Mouse (Mus musculus): Measurements from ENCODE around the gene Abcd3.

Abcd3 gene

GRCm38 (mm10) chr3:121739489-121740213 lies 75.5 kb downstream of the Abcd3 start:
- in situ Hi-C loops (cut with MboI, MseI), result loop anchor here (5.0 kb wide), 1 partner anchor 87 kb away; no protein-coding TSS in a partner anchor

- in situ Hi-C loops (cut with MboI, MseI), result no loop called here
These were observed 76.3 kb downstream of the Abcd3 start for GRCm38 (mm10) chr3:121738742-121739342.

DNA sequence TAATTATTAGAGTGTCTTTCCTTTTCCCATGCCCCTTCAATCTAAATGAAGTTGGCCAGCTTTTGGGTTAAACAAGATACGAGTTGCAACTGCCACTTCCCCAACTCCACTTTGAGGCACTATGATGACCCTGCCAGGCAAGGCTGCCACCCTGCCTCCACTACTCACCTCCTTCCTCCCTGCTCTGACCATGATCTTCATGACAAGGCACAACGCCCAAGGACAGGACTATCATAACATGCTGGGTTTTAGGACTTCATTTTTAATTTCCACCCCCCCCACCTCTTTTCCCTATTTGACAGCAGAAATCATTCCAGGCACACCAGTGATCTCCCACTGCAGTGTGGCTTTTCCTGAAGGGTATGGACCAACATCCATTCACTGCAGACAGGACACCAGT lies 77.2 kb downstream of the Abcd3 start:
- in situ Hi-C loops (cut with MboI, MseI), result no loop called here

- in situ Hi-C loops (cut with MboI, MseI), result no loop called here
These were observed 77.6 kb downstream of the Abcd3 start for GRCm38 (mm10) chr3:121737453-121737852.

GRCm38 (mm10) chr3:121736025-121736744 lies 78.9 kb downstream of the Abcd3 start:
- in situ Hi-C loops (cut with MboI, MseI), result no loop called here

DNA sequence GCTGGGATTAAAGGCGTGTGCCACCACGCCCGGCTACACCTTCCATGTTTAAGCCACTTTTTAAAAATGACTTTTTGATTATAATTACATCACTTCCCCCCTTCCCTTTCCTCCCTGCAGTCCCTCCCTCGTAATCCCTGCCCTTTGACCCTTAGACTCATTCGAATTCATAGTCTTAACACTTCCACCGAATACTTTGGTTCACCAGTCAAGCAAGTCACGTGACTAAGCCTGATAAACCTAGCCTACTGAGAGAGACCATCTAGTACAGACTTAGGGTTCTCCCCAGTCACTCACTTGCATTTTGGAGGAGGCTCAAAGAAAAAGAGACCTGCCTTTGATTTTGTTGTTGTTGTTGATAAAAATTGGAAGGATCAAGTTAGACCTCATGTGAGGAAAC lies 79.6 kb downstream of the Abcd3 start:
- in situ Hi-C loops (cut with MboI, MseI), result no loop called here

- in situ Hi-C loops (cut with MboI, MseI), result loop anchor here (10.0 kb wide), 1 partner anchor 415 kb away; no protein-coding TSS in a partner anchor
These were observed 85.4 kb downstream of the Abcd3 start for GRCm38 (mm10) chr3:121729678-121730077.

DNA sequence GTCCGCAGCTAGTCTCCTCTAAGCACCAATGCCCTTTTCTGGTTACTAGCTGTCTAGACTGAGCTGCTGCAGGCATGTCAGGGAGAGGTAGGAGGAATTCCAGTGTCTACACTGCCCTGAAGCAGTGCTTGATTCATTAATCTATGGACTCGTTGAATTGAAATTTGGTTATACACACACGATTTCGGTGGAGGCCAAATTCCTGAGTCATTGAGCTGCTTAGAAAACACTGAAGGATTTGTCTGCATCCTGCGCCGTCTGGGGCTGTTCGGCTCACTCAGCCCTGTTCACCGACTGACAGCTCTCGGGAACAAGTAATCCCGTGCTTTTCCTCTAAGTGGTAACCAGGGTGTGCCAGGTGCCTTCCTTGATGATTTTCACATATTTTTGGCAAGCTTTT lies 89.5 kb downstream of the Abcd3 start:
- in situ Hi-C loops (cut with MboI, MseI), result loop anchor here (10.0 kb wide), 1 partner anchor 411 kb away; no protein-coding TSS in a partner anchor

- in situ Hi-C loops (cut with MboI, MseI), result loop anchor here (5.0 to 10.0 kb wide), 2 partner anchors 177 to 410 kb away; no protein-coding TSS in a partner anchor
These were observed 90.5 kb downstream of the Abcd3 start for GRCm38 (mm10) chr3:121724553-121724952.

DNA sequence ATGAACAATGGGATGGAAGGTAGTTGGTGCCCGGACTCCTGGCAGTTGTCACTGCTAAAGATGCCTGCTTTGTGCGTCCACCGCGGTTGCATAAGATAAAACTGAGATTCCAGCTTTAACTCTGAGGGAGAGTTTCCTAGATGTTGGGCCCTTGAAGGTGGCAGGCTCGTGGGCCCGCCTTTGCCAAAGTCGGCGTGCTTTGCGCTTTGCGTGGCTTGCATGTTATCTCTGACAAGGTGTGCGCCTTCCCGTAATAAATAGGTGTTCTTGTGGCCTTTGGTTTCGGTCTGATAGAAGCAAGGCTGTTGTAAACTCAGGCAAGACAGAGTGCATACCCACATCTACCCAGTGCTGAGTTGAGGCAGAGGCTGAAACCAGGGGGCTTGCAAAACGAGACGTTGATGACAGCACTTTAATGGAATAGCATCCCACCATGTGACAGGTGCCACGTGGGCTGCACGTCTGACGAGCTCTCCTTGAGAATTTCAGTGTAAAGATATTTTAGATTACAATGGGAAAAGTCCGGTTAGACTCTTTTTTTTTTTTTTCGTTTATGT lies 91.1 kb downstream of the Abcd3 start:
- in situ Hi-C loops (cut with MboI, MseI), result loop anchor here (5.0 to 10.0 kb wide), 2 partner anchors 177 to 409 kb away; no protein-coding TSS in a partner anchor

DNA sequence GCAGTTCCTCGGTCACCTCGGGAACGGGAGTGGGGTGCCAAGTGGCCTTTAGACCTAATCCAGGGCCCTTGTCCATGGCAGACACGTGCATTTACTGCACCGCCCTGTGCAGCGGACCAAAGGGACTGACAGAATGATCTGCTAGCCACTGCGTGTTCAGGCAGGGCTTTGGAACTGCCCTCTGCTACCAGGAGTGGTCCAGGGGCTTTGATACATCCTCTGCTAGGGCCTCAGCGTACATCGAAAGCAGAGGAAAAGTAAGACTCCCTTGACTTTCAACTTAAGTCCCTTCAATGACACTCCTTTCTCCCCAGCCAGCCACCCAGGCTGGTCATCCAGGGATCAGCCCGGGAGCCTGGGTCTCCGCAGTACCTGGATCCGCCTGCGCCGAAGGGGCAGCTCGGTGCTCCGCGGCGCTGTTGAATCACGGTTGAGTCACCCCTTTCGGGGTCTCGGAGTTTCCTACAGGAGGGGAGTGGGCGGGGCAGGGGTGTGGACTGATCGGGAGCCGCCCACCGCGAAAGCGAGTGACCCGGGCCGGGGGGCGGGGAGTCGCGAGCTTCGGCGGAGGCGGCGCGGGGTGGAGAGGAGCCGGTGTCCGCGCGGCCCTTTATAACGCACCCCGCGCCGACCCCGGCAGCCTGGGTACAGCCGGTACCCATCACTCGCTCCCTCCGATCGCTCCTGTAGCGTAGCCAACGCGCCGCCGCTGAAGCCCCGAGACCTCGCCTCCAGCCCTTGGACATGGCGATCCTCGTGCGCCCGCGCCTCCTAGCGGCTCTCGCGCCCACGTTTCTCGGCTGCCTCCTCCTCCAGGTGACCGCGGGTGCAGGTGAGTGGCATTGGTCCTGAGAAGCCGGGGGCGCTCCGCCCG lies 91.9 kb downstream of the Abcd3 start, which contains the start of gene F3:
Gene F3, plus strand, starts transcription at position 567 of the 874 bp plus-strand sequence.
- in situ Hi-C loops (cut with MboI, MseI), result loop anchor here (5.0 to 10.0 kb wide), 2 partner anchors 176 to 408 kb away; no protein-coding TSS in a partner anchor

DNA sequence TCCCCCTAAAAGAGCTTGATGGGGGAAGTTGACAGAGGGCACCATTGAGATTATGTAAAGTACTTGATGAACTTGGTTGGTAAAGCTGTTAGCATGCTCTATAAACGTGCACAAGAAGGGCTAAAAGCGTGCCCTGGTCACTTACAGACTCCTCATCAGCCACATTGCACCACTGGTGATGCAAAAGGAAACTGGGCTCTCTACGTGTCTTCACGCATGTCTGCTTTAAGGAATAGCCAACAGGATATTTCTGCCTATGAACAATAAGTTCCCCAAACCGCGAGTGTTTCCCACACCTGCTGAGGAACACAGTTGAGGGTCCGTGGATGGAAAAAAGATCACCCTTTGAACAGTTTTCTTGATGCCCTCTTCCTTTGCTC lies 93.4 kb downstream of the Abcd3 start:
- in situ Hi-C loops (cut with MboI, MseI), result loop anchor here (5.0 to 10.0 kb wide), 2 partner anchors 174 to 407 kb away; no protein-coding TSS in a partner anchor

- in situ Hi-C loops (cut with MboI, MseI), result loop anchor here (5.0 to 10.0 kb wide), 2 partner anchors 174 to 406 kb away; no protein-coding TSS in a partner anchor
These were observed 94.1 kb downstream of the Abcd3 start for GRCm38 (mm10) chr3:121720801-121721690.

DNA sequence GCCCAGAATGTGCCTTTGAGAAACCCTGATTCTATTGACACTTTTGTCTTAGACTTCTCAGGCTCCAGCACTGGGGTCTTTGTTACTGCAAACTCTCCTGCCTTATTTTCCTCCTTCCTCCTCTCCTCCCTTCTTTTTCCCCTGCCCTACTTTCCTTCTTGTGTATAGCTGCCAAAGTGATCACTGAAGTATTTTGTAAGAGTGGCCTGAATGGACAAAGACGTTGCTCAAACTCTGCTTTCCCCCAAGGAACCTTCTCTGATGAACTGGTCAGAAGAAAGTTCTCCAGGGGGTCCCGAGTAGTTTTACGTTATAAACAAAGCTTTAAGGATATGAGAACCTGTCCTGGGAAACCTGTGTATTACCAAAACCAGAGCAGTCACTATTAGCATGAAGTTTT lies 95.4 kb downstream of the Abcd3 start:
- in situ Hi-C loops (cut with MboI, MseI), result loop anchor here (5.0 to 10.0 kb wide), 2 partner anchors 172 to 405 kb away; no protein-coding TSS in a partner anchor

DNA sequence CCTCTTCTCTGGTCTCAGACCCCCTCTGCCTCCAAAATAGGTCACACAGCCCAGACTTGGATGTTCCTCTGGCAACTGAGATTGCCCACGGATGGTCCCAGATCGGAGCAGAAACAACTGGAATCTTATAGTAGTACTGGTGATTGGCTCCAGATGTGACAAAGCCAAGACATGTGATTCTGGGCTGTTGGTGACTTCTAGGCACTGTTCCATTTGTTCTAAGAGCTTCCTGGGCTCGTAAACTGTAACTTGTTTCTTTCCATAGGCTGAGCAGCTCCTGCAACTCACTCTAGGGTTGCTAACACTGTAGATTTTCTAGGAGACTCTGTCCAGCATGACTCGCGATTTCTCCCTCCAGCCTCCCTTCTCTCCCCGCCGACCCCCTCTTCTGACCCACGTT lies 96.4 kb downstream of the Abcd3 start:
- in situ Hi-C loops (cut with MboI, MseI), result no loop called here

- in situ Hi-C loops (cut with MboI, MseI), result no loop called here
These were observed 98.6 kb downstream of the Abcd3 start for GRCm38 (mm10) chr3:121716480-121716879.

DNA sequence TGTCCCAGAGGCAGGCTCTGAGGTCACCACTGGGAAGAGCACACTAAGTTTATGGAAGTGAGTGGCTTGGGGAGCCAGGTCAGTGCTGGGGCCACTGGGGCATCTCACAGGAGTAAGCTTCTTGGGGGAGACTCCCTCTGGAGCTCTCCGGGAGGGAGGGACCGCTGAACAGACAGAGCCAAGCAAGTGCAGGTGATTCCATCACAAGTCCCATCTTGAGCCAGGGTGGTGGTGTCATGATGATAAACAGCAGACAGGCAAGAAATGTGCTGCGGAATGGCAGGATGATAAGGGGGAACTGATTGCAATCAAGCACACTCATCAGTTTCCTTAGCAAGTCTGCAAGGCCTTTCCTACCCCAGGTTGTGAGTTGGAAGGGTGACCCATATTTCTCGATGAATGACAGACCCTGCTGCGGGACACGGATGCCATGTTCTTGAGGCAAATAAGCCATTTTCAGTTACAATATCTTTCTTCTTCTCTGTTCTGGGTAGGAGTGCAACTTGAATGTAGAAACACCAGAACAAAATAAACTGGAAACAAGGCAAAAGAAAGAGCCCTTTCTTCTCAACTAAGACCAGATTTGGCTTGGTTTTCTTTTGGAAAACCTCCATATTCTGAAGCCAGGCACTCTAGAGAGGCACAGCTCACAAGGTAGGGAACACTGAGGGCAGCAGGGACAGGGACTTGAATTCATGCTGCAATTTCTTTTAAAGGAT lies 99.2 kb downstream of the Abcd3 start:
- in situ Hi-C loops (cut with MboI, MseI), result no loop called here

DNA sequence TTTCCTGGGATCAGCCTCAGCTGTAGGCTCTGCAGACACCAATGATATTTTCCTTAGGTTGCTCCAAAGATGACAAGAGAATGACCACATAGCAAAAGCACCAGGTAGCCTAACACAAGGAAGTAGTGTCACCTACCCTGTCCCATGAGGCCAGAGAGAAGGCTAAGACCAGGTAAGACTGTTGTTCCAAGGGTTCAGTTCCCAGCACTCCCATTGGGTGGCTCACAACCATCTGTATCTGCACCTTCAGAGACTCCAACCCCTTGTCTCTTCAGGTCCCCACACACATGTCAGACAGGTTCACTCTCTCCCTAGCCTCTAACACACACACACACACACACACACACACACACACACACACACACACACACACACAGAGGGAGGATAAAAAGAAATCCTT lies 99.8 kb downstream of the Abcd3 start:
- in situ Hi-C loops (cut with MboI, MseI), result no loop called here

GRCm38 (mm10) chr3:121714461-121714860 lies 100.6 kb downstream of the Abcd3 start:
- in situ Hi-C loops (cut with MboI, MseI), result no loop called here

Data from T-helper 1 cell (primary cell).